Mouse (Mus musculus): Measurements from ENCODE around the gene Skp1a. TPM values are rescaled to one million over a fixed set of nuclear protein-coding genes. Genes with fewer than 3 reads are reported as not detected.
A peak's percentile ranks its signal among the peaks of the same experiment; 100 is the strongest.

Skp1a gene
- total RNA-seq, 2 experiments from 2014 or later = 362 to 376 TPM

DNA sequence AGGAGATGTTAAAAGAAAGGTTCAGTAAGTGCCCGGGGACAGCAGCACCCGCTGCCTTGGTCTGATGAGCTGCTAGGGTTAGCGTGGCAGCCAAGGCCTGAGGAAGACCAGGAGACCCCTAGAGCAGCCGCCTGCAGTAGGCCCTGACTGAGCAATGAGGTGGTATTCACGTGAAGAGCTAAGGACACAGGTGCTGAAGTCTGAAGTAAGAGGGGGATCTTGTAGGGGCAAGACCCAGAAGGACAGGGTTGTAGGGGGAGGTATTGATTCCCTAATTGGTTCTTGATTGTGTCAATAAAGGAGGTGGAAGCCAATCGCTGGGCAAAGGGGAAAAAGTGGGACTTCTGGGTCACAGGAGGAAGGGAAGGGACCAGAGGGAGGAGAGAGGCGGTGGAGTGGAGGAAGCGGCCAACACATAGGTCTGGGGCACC is 45.2 kb downstream of the Skp1a start:
- DNase-seq (ENCODE audit: low spot score in 2 of 2) = no peak

GRCm38 (mm10) chr11:52277433-52278150 is 45.8 kb downstream of the Skp1a start:
- no peak for DNase-seq (ENCODE audit: low spot score in 2 of 2)

DNA sequence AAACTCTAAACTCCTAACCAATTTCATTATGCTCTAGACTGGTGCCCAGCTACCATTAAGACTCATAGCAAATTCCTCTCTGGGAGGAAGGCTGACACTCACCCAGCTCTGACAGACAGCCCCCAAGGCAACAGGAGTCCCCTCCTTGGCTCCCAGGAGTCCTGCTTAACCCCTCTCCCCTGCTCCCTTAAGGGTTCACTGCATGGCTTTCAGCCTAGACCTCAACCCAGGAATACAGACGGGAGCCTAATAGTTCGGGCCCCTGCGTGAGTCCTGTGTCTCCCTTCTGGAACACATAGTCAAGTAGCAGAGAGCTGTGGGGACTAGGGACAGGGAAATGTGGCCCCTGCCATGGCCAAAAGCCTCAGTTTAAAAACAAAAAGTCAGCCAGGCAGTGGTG is 46.4 kb downstream of the Skp1a start:
- DNase-seq (ENCODE audit: low spot score in 2 of 2) = no peak

DNA sequence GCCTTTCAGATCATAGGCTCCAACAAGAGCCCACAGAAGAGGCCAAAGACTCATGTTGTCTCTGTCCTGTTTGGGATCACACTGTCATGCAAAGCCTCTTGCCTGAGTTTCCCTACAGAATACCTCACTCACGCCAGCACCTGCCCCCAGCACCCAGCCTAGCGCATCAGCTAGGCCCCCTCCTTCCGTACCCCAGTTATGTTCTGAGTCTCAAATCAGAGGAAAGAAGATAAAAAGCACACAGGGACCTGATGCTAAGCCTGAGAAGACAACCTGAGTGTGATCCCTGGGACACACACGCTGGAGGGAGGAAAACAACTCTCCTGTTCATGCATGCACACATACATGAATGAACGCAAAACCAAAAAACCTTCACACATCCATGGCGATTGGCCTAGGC is 47.2 kb downstream of the Skp1a start:
- no peak for DNase-seq (ENCODE audit: low spot score in 2 of 2)

- no peak for DNase-seq (ENCODE audit: low spot score in 2 of 2)
These were observed 47.9 kb downstream of the Skp1a start for GRCm38 (mm10) chr11:52279611-52280145.

- DNase-seq (ENCODE audit: low spot score in 2 of 2) = no peak
These were observed 49.0 kb downstream of the Skp1a start for GRCm38 (mm10) chr11:52280566-52281455.

- DNase-seq (ENCODE audit: low spot score in 2 of 2) = no peak
These were observed 50.0 kb downstream of the Skp1a start for GRCm38 (mm10) chr11:52281568-52282328.

GRCm38 (mm10) chr11:52282420-52282773 is 50.6 kb downstream of the Skp1a start:
- no peak for DNase-seq (ENCODE audit: low spot score in 2 of 2)

DNA sequence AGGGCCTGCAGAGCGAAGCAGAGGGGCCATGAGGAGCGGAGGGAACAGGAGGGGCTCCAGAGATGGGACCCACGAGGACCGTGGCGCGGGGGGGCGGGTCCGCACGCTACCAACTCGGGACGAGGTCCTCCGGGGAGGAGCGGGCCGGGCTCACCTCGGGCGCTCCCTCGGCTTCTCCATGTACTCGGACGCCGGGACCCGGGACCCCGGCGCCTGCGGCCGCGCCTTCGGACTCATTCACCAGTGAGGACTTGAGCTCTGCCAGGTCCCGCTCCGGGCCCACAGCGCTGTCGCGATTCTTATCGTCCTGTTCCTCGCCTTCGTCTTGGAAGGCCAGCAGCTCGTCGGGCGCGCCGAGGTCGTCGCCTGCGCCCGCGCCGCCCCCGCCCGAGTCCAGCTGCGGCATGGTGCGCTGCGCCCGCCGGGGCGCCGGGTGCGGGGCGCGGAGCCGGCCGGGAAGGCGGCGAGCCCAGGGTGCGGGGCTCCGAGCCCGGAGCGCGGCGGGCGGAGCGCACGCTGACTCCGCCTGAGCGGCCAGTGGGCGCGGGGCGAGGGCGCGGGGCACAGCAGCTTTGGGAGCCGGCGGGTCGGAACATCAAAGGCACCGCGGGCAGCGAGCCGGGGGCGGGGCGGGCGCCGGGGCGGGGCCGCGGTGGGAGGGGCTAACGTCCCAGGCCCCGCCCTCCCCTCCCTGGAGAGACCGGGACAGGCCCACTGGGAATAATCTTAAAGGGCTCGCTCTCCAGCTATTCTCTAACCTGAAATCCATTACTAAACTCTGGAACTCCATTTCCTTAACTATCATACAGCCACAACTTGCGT is 51.2 kb downstream of the Skp1a start, which contains the start of gene Tcf7:
Gene Tcf7, minus strand, starts transcription at position 241 of the 822 bp plus-strand sequence.
- DNase-seq (ENCODE audit: low spot score in 2 of 2) = peak; percentile 61 to 67

GRCm38 (mm10) chr11:52283596-52284571 is 52.1 kb downstream of the Skp1a start:
- peak; percentile 50 to 60 for DNase-seq (ENCODE audit: low spot score in 2 of 2)

DNA sequence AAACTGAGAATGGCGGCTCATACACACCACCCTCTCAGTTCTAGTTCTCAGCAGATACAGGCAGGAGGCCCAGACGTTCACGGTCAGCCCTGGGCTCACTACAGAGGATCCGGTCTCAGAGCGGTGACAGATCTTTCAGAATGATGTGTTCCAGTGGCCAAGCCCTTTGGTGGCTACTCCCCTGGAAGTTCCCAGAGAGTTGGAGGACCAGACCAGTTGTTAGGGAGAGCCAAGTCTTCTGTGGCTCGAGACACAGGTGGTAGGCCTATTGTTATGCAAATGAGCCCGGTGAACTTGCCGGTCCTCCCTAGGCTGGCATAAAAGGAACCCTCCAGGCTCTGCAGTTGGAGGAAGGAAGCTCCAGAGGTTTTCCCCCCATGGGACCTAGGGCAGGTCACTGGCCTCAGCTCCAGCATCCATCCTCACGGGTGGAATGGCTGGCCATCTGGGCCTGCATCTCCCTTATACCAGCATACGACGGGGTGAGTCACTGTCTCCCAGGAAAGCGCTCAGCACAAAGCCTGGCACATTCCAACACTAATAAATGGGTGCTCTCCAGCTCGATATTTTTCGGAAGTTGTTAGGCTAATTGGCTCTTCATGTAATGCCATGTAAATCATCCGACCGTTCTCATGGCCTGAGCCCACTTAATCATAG is 54.6 kb downstream of the Skp1a start:
- DNase-seq (ENCODE audit: low spot score in 2 of 2) = no peak

- DNase-seq (ENCODE audit: low spot score in 2 of 2) = no peak
These were observed 55.1 kb downstream of the Skp1a start for GRCm38 (mm10) chr11:52286958-52287305.

GRCm38 (mm10) chr11:52292346-52292745 is 60.6 kb downstream of the Skp1a start:
- DNase-seq (ENCODE audit: low spot score in 2 of 2) = no peak

GRCm38 (mm10) chr11:52292894-52293293 is 61.1 kb downstream of the Skp1a start:
- DNase-seq (ENCODE audit: low spot score in 2 of 2) = no peak

GRCm38 (mm10) chr11:52294103-52294502 is 62.3 kb downstream of the Skp1a start:
- DNase-seq (ENCODE audit: low spot score in 2 of 2) = no peak
